12 mouse cellular contexts compared by ENCODE assay signal in the genomic region with DNA sequence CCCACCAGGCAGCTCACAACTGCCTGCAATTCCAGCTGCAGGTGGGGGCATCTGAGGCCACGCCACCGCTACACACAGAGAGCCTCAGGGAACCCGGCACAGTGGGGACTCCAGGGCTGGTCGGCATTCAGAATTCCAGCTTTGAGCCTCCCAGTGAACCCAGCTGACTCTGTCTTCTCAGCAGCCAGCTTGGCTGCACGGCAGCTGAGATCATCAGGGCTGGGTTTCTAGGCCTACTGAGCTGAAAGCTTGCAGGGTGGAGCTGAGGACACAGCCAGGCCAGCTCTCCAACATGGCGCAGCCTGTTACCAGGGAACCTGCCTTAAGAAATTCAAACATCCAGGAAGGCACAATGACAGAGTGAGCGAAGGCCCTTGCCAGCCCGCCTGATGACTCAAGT.
DNase-seq lines count a peak whose midpoint lies in the region; ATAC-seq lines count a peak whose summit lies in the region.
"Had no signal": no experiment of that assay in that cellular context is flagged by ENCODE, and none has a peak within 500 bp of the region (broad histone marks: within the 10 kb centered on the region; RNA-seq: fewer than 3 reads in every experiment).

No protein-coding gene starts in this region.

- H3K9ac ChIP-seq in heart, embryonic 12.5 days: no peak overlapping the region
- H3K9ac ChIP-seq: lung, embryonic 14.5 days had no signal

- H3K4me2 ChIP-seq in heart, embryonic 12.5 days: no peak overlapping the region
- H3K4me2 ChIP-seq: lung, embryonic 14.5 days had no signal

- DNase-seq in layer of hippocampus, adult 18-20 months (ENCODE audit: low spot score in 2 of 2): peak; percentile 6 to 32
- no peak for DNase-seq in layer of hippocampus, postnatal 25 days (ENCODE audit: extremely low spot score in 1 of 2, low spot score in 1 of 2)
- DNase-seq in right cerebral cortex, adult 2 months (ENCODE audit: low spot score in 2 of 2): peak; percentile 18 to 49
- DNase-seq in kidney, postnatal 14 days: no peak
- DNase-seq in thymus, postnatal 4 days: no peak
- no peak for DNase-seq in spleen, postnatal 4 days (ENCODE audit: low spot score in 2 of 2)
- DNase-seq: embryo, embryonic 11 days; lung, embryonic 14.5 days had no signal

- peaks cover 47% of the 10 kb centered on the region for H3K4me1 ChIP-seq in heart, embryonic 12.5 days (replicated peaks)

- 0 out of 2 replicates have a peak overlapping the region, but pooled peaks have one; percentile 3 for H3K27ac ChIP-seq in heart, embryonic 12.5 days (ENCODE audit: poor library complexity, severe bottlenecking)

- H3K4me3 ChIP-seq in heart, embryonic 12.5 days: no peak overlapping the region

- peak; percentile 80 for ATAC-seq in frontal cortex, adult (ENCODE audit: low TSS enrichment)
- ATAC-seq in heart, embryonic 12.5 days (ENCODE audit: insufficient number of reproducible peaks, low FRiP score): no peak
- ATAC-seq: intestine, embryonic 16.5 days; Patski had no signal

- peaks cover 11% of the 10 kb centered on the region for H3K9me3 ChIP-seq in heart, embryonic 12.5 days (replicated peaks)

- H3K27me3 ChIP-seq in heart, embryonic 12.5 days (replicated peaks): no peaks in the 10 kb centered on the region
- H3K27me3 ChIP-seq: Patski had no signal

- 52% methylated on average over 8 of the region's 8 CpGs for WGBS in heart, embryonic 12.5 days

- peaks cover 11% of the 10 kb centered on the region; the same call in 1 of the 2 replicates for H3K36me3 ChIP-seq in heart, embryonic 12.5 days

Comparison
In these comparisons a context has a peak if more than half of its experiments do, and no peak if none do; other contexts are left out.
1. DNase-seq: peak in layer of hippocampus, adult 18-20 months (2 of 2) and right cerebral cortex, adult 2 months (2 of 2); none in layer of hippocampus, postnatal 25 days (0 of 2), kidney, postnatal 14 days (single experiment), thymus, postnatal 4 days (single experiment) and spleen, postnatal 4 days (0 of 2).